Mouse (Mus musculus): ENCODE measurements around the gene Hist2h2bb.

DNA sequence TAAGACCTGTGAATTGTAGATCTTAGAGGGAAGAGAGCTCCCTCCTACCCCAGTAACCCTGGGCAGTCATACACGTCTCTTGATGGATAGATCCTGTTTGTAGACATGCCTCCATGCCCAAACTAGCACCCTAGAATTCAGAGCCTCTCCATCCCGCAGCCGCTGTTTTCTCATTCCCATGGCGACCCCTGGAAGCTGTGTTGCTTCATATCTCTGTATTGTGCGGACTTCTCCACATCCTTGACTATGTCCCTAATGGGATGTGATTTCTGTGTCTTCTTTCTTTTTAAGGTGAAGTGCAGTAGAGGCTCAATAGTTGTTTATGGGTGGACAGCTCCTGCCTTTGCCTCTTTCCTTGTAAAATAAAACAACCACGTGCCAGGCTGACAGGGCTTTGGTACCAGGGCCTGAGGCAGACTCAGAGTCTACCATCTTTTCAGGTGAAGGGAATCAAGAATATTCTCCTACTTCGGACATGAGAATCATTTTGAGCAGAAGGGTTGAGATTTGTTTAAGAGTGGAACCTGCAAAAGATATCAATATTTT lies 5.1 kb upstream of the Hist2h2bb start:
- TF ChIP-seq CTCF (IDR thresholded peaks at IDR 0.05; ENCODE audit: extremely low read depth, insufficient read depth, low read length) (no peak), POLR2A (IDR thresholded peaks at IDR 0.05; ENCODE audit: extremely low read depth, insufficient read depth, low read length) (no peak)
